Mouse (Mus musculus): ENCODE results near the gene Cobl.

- TF ChIP-seq CTCF (IDR thresholded peaks at IDR 0.05; ENCODE audit: low read depth) (no peak), EP300 (IDR thresholded peaks at IDR 0.05; ENCODE audit: low read depth) (no peak)
These were observed 68.6 kb downstream of the Cobl start for GRCm38 (mm10) chr11:12396196-12396595.
